Mouse (Mus musculus) testis, adult 2 months (tissue): Measurements from ENCODE around the gene Mesd. TPM values are rescaled to one million over a fixed set of nuclear protein-coding genes. Genes with fewer than 3 reads are reported as not detected.

Experiments
- H3K27ac ChIP-seq: fragments of 200-500 bp; 2 replicates; pipeline ENCODE4 v1.5.1; 2012; ENCODE audit warnings: low read depth, low read length; ENCODE audit not compliant: control insufficient read depth, insufficient read depth
- H3K27me3 ChIP-seq: fragments of 200-500 bp; 2 replicates; pipeline ENCODE4 v1.6.1; 2012; ENCODE audit warnings: mild to moderate bottlenecking, low read length, moderate library complexity; ENCODE audit not compliant: control insufficient read depth, insufficient read depth
- H3K36me3 ChIP-seq: fragments of 200-500 bp; 2 replicates; pipeline ENCODE4 v1.6.1; 2012; ENCODE audit warnings: mild to moderate bottlenecking, low read length; ENCODE audit not compliant: control insufficient read depth, insufficient read depth
- H3K4me1 ChIP-seq: fragments of 200-500 bp; 2 replicates; pipeline ENCODE4 v1.6.1; 2012; ENCODE audit warnings: low read length; ENCODE audit not compliant: control insufficient read depth, insufficient read depth
- H3K4me3 ChIP-seq: fragments of 200-500 bp; 2 replicates; pipeline ENCODE4 v1.5.1; 2012; ENCODE audit warnings: low read depth, mild to moderate bottlenecking, low read length, moderate library complexity, mixed read lengths; ENCODE audit not compliant: control insufficient read depth
- CTCF ChIP-seq: fragments of 200-500 bp; IDR thresholded peaks from 2 replicates; pipeline ENCODE4 v1.5.1; 2012; ENCODE audit warnings: low read depth, mild to moderate bottlenecking, inconsistent platforms, low read length, moderate library complexity; ENCODE audit not compliant: control insufficient read depth, insufficient read depth, insufficient replicate concordance
- POLR2A ChIP-seq: fragments of 200-500 bp; IDR thresholded peaks from 2 replicates; pipeline ENCODE4 v1.6.1; 2012; ENCODE audit warnings: low read depth, mild to moderate bottlenecking, inconsistent platforms, low read length, moderate library complexity; ENCODE audit not compliant: control insufficient read depth
- polyA plus RNA-seq: library from polyadenylated mRNA; depleted of rRNA; stranded (reverse); fragments of >200 nt; gene quantifications from 2 replicates; pipeline ENCODE4 v1.2.3, GENCODE M21; 2012

Gene Mesd
- polyA plus RNA-seq, 1 experiment, result 33.9 TPM

GRCm38 (mm10) chr7:83902296-83903145 lies 18.3 kb downstream of the Mesd start:
- H3K4me3 ChIP-seq, result no peak overlapping the region
- peaks cover 2% of the 10 kb centered on the region for H3K36me3 ChIP-seq
- no peak for TF ChIP-seq POLR2A
- TF ChIP-seq CTCF, result no peak
- no peak overlapping the region for H3K27ac ChIP-seq
- H3K27me3 ChIP-seq, result no peaks in the 10 kb centered on the region
- no peaks in the 10 kb centered on the region for H3K4me1 ChIP-seq

GRCm38 (mm10) chr7:83904831-83905230 lies 20.6 kb downstream of the Mesd start:
- no peaks in the 10 kb centered on the region for H3K27me3 ChIP-seq

GRCm38 (mm10) chr7:83911909-83912308 lies 27.6 kb downstream of the Mesd start:
- H3K4me3 ChIP-seq, result no peak overlapping the region
- no peaks in the 10 kb centered on the region for H3K36me3 ChIP-seq
- no peak overlapping the region for H3K27ac ChIP-seq
- no peak for TF ChIP-seq CTCF
- TF ChIP-seq POLR2A, result no peak
- H3K4me1 ChIP-seq, result no peaks in the 10 kb centered on the region
- H3K27me3 ChIP-seq, result no peaks in the 10 kb centered on the region

More at GRCm38 (mm10) chr7:83904831-83905230, 20.6 kb downstream of the Mesd start:
- Histone ChIP-seq H3K4me3 (no peak overlapping the region), H3K4me1 (no peaks in the 10 kb centered on the region), H3K27ac (no peak overlapping the region), H3K36me3 (no peaks in the 10 kb centered on the region)
- TF ChIP-seq POLR2A (no peak), CTCF (no peak)

- Histone ChIP-seq H3K27me3 (no peaks in the 10 kb centered on the region), H3K4me1 (no peaks in the 10 kb centered on the region), H3K4me3 (no peak overlapping the region), H3K27ac (no peak overlapping the region), H3K36me3 (no peaks in the 10 kb centered on the region)
- no peak for TF ChIP-seq CTCF
- no peak for TF ChIP-seq POLR2A
These were observed 29.2 kb downstream of the Mesd start for GRCm38 (mm10) chr7:83913405-83913932.

- H3K27ac ChIP-seq, result no peak overlapping the region
- TF ChIP-seq POLR2A, result no peak
- no peak for TF ChIP-seq CTCF
These were observed 29.7 kb downstream of the Mesd start for GRCm38 (mm10) chr7:83913995-83914394.

DNA sequence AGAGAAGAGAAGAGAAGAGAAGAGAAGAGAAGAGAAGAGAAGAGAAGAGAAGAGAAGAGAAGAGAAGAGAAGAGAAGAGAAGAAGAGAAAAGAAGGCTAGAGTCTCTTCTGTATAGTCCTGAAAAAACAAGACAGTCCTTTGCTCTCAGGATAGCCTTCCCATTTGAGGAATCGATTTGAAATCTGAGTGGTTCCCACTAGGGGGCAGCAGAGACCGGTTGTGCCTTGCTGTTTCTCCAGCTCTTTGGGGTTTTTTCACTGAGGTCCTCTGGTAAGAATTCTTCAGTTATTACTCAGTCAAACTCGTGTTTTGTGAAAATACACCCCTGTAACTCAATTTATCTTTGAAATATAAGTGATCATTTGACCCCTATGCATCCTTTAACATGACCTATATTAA lies 30.3 kb downstream of the Mesd start:
- H3K36me3 ChIP-seq, result no peaks in the 10 kb centered on the region
- no peak overlapping the region for H3K27ac ChIP-seq
- no peaks in the 10 kb centered on the region for H3K4me1 ChIP-seq
- H3K27me3 ChIP-seq, result no peaks in the 10 kb centered on the region
- H3K4me3 ChIP-seq, result no peak overlapping the region
- TF ChIP-seq POLR2A (no peak), CTCF (peak; percentile 22; the same call in 1 of the 2 replicates)

More at GRCm38 (mm10) chr7:83913995-83914394, 29.7 kb downstream of the Mesd start:
- Histone ChIP-seq H3K27me3 (no peaks in the 10 kb centered on the region), H3K4me3 (no peak overlapping the region), H3K36me3 (no peaks in the 10 kb centered on the region), H3K4me1 (no peaks in the 10 kb centered on the region)

GRCm38 (mm10) chr7:83920241-83920640 lies 36.0 kb downstream of the Mesd start:
- Histone ChIP-seq H3K27ac (no peak overlapping the region), H3K4me3 (no peak overlapping the region), H3K4me1 (no peaks in the 10 kb centered on the region), H3K27me3 (no peaks in the 10 kb centered on the region), H3K36me3 (no peaks in the 10 kb centered on the region)
- TF ChIP-seq POLR2A, result no peak
- no peak for TF ChIP-seq CTCF
